Mouse (Mus musculus): ENCODE data around the gene Gm11757.
"Not testable (repeated sequence)": the region's sequence is repeated elsewhere in the genome, so short reads cannot be mapped to it uniquely, and the experiment has no call there.

GRCm38 (mm10) chr4:73905853-73906252 lies 14.9 kb upstream of the Gm11757 start, which contains the start of gene Gm13871:
- TF ChIP-seq CTCF (IDR thresholded peaks at IDR 0.05); POLR2A (IDR thresholded peaks at IDR 0.05; ENCODE audit: insufficient read depth, low read depth, low read length); EP300 (IDR thresholded peaks at IDR 0.05; ENCODE audit: insufficient read depth, low read depth, low read length): not testable (repeated sequence)

Data from heart, adult 2 months (tissue).